Mouse (Mus musculus): ENCODE results near the gene Card19. TPM values are rescaled to one million over a fixed set of nuclear protein-coding genes. Genes with fewer than 3 reads are reported as not detected.

The Card19 gene
- polyA plus RNA-seq, 1 experiment from 2014 or later: 45.2 TPM

DNA sequence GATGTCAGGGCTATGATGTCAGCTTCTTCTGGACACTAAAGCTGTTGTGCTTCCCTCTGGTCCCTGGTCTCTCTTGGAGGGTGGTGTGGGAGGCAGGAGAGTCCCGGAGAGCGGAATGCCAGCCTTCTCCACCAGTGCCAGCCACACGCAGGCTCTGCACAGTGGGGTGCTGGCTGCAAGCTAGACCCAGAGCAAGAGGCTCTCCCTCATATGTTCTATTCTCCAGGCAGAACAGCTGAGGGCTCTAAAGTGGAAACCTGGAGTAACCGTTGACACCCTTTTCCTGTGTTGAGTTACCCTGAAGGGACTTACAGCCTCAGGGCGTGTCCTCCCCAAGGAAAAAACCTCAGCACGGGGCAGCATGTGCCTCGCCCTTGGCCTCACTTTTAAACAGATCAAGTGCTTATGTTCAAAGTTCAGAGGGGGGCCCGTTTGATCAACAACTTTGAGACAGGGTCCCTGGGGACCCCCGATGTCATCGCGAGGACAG, 29.0 kb downstream of the Card19 start:
- 0 out of 2 replicates have a peak, but pooled peaks cover 8% of the 10 kb centered on the region for H3K27me3 ChIP-seq
- no peak; the same call in 1 of the 2 replicates for ATAC-seq (ENCODE audit: insufficient number of reproducible peaks, insufficient read depth, low FRiP score, low TSS enrichment, low read depth)
- no peaks in the 10 kb centered on the region for H3K9me3 ChIP-seq
- H3K36me3 ChIP-seq: no peaks in the 10 kb centered on the region
- H3K4me2 ChIP-seq: peak overlapping the region; percentile 99
- H3K9ac ChIP-seq (replicated peaks): peak overlapping the region; percentile 52
- WGBS: 20% methylated on average over 11 of the region's 11 CpGs
- peak overlapping the region; percentile 77 for H3K4me3 ChIP-seq (replicated peaks)
- peak overlapping the region; percentile 31 for H3K27ac ChIP-seq
- peaks cover 41% of the 10 kb centered on the region for H3K4me1 ChIP-seq (replicated peaks)

GRCm38 (mm10) chr13:49183646-49184045, 32.2 kb downstream of the Card19 start:
- H3K27ac ChIP-seq: no peak overlapping the region
- H3K9ac ChIP-seq (replicated peaks): no peak overlapping the region
- H3K4me3 ChIP-seq (replicated peaks): no peak overlapping the region
- no peak for ATAC-seq (ENCODE audit: insufficient number of reproducible peaks, insufficient read depth, low FRiP score, low TSS enrichment, low read depth)
- no peak overlapping the region for H3K4me2 ChIP-seq
- no peaks in the 10 kb centered on the region for H3K36me3 ChIP-seq
- H3K27me3 ChIP-seq: 0 out of 2 replicates have a peak, but pooled peaks cover 8% of the 10 kb centered on the region
- H3K9me3 ChIP-seq: no peaks in the 10 kb centered on the region
- WGBS: 49% methylated on average over 5 of the region's 5 CpGs
- peaks cover 18% of the 10 kb centered on the region for H3K4me1 ChIP-seq (replicated peaks)

- no peak overlapping the region for H3K27ac ChIP-seq
- H3K27me3 ChIP-seq: 0 out of 2 replicates have a peak, but pooled peaks cover 5% of the 10 kb centered on the region
- ATAC-seq (ENCODE audit: insufficient number of reproducible peaks, insufficient read depth, low FRiP score, low TSS enrichment, low read depth): no peak
- peaks cover 13% of the 10 kb centered on the region for H3K4me1 ChIP-seq (replicated peaks)
- H3K9me3 ChIP-seq: no peaks in the 10 kb centered on the region
- no peak overlapping the region for H3K9ac ChIP-seq (replicated peaks)
- 59% methylated on average over 5 of the region's 5 CpGs for WGBS
- no peak overlapping the region for H3K4me2 ChIP-seq
- no peak overlapping the region for H3K4me3 ChIP-seq (replicated peaks)
- H3K36me3 ChIP-seq: no peaks in the 10 kb centered on the region
Measured at GRCm38 (mm10) chr13:49183161-49183560, 32.7 kb downstream of the Card19 start.

- Histone ChIP-seq H3K9me3 (no peaks in the 10 kb centered on the region), H3K4me1 (replicated peaks) (no peaks in the 10 kb centered on the region; the same call in 1 of the 2 replicates), H3K4me3 (replicated peaks) (no peak overlapping the region), H3K27me3 (no peaks in the 10 kb centered on the region), H3K9ac (replicated peaks) (0 out of 2 replicates have a peak overlapping the region, but pooled peaks have one; percentile 1), H3K4me2 (no peak overlapping the region), H3K36me3 (no peaks in the 10 kb centered on the region), H3K27ac (no peak overlapping the region)
- WGBS: 85% methylated on average over 3 of the region's 3 CpGs
- no peak for ATAC-seq (ENCODE audit: insufficient number of reproducible peaks, insufficient read depth, low FRiP score, low TSS enrichment, low read depth)
Measured at GRCm38 (mm10) chr13:49181411-49181984, 34.3 kb downstream of the Card19 start.

DNA sequence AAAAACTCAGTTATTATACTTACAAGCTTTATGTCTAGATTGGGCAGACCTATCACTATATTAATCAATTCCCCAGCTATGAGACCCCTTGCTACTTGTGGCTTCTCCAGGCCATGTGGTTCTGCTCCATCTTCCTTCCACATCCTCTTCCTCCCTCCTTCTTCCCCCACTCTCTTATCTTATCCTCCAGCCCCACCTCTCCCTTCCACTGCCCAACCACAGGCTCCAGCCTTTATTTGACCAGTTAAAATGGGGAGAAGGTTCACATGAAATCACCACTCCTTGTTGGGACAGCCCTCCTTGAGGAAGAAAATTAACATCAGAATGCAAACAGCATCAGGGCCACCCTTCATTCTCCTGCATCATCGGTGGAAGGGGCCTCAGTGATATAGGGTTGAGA, 35.1 kb downstream of the Card19 start:
- no peak overlapping the region for H3K4me2 ChIP-seq
- 55% methylated on average over 1 of the region's 1 CpGs for WGBS
- H3K4me3 ChIP-seq (replicated peaks): no peak overlapping the region
- no peak overlapping the region for H3K27ac ChIP-seq
- H3K36me3 ChIP-seq: no peaks in the 10 kb centered on the region
- no peak overlapping the region for H3K9ac ChIP-seq (replicated peaks)
- no peaks in the 10 kb centered on the region for H3K27me3 ChIP-seq
- no peak for ATAC-seq (ENCODE audit: insufficient number of reproducible peaks, insufficient read depth, low FRiP score, low TSS enrichment, low read depth)
- H3K4me1 ChIP-seq (replicated peaks): no peaks in the 10 kb centered on the region
- H3K9me3 ChIP-seq: no peaks in the 10 kb centered on the region

GRCm38 (mm10) chr13:49180274-49180673, 35.6 kb downstream of the Card19 start:
- Histone ChIP-seq H3K27ac (no peak overlapping the region), H3K9ac (replicated peaks) (no peak overlapping the region), H3K9me3 (no peaks in the 10 kb centered on the region), H3K4me1 (replicated peaks) (no peaks in the 10 kb centered on the region), H3K4me2 (no peak overlapping the region), H3K27me3 (no peaks in the 10 kb centered on the region), H3K4me3 (replicated peaks) (no peak overlapping the region), H3K36me3 (no peaks in the 10 kb centered on the region)
- ATAC-seq (ENCODE audit: insufficient number of reproducible peaks, insufficient read depth, low FRiP score, low TSS enrichment, low read depth): no peak
- 75% methylated on average over 5 of the region's 5 CpGs for WGBS

GRCm38 (mm10) chr13:49178839-49179585, 36.8 kb downstream of the Card19 start:
- H3K4me2 ChIP-seq: no peak overlapping the region
- no peaks in the 10 kb centered on the region for H3K9me3 ChIP-seq
- 62% methylated on average over 19 of the region's 19 CpGs for WGBS
- 0 out of 2 replicates have a peak overlapping the region, but pooled peaks have one; percentile 42 for H3K27ac ChIP-seq
- ATAC-seq (ENCODE audit: insufficient number of reproducible peaks, insufficient read depth, low FRiP score, low TSS enrichment, low read depth): no peak
- H3K36me3 ChIP-seq: no peaks in the 10 kb centered on the region
- no peak overlapping the region for H3K4me3 ChIP-seq (replicated peaks)
- 0 out of 2 replicates have a peak overlapping the region, but pooled peaks have one; percentile 23 for H3K9ac ChIP-seq (replicated peaks)
- H3K4me1 ChIP-seq (replicated peaks): no peaks in the 10 kb centered on the region
- H3K27me3 ChIP-seq: no peaks in the 10 kb centered on the region

- Histone ChIP-seq H3K36me3 (no peaks in the 10 kb centered on the region), H3K4me1 (replicated peaks) (no peaks in the 10 kb centered on the region), H3K4me3 (replicated peaks) (no peak overlapping the region), H3K4me2 (no peak overlapping the region), H3K27me3 (0 out of 2 replicates have a peak, but pooled peaks cover 4% of the 10 kb centered on the region), H3K27ac (no peak overlapping the region), H3K9me3 (no peaks in the 10 kb centered on the region), H3K9ac (replicated peaks) (no peak overlapping the region)
- ATAC-seq (ENCODE audit: insufficient number of reproducible peaks, insufficient read depth, low FRiP score, low TSS enrichment, low read depth): no peak
- 75% methylated on average over 10 of the region's 10 CpGs for WGBS
Measured at GRCm38 (mm10) chr13:49175509-49175908, 40.3 kb downstream of the Card19 start.

- peak; percentile 57; the same call in 1 of the 2 replicates for ATAC-seq (ENCODE audit: insufficient number of reproducible peaks, insufficient read depth, low FRiP score, low TSS enrichment, low read depth)
- Histone ChIP-seq H3K27ac (no peak overlapping the region), H3K4me1 (replicated peaks) (no peaks in the 10 kb centered on the region), H3K9me3 (no peaks in the 10 kb centered on the region), H3K36me3 (no peaks in the 10 kb centered on the region), H3K4me2 (no peak overlapping the region), H3K9ac (replicated peaks) (no peak overlapping the region), H3K4me3 (replicated peaks) (no peak overlapping the region), H3K27me3 (0 out of 2 replicates have a peak, but pooled peaks cover 4% of the 10 kb centered on the region)
- WGBS: 8% methylated on average over 12 of the region's 12 CpGs
Measured at GRCm38 (mm10) chr13:49172971-49173596, 42.8 kb downstream of the Card19 start.

DNA sequence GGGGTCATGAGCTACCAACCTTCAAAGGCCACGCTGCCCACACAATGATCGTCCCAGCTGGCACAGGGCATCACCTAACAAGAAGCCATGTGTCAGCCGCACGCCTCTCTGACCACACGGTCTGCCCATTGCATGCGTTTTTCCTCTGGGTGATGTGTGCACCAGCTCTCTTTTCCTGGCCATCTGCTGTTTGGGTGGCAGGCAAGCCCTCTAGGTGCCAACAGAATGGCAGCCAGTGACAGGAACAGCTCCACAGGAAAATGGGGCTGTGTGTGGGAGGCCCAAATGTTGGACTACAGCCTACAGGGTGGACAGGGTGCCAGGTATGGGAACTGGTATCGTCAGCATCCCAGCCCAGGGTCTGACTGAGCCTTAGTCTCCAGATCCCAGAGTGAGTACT, 43.5 kb downstream of the Card19 start:
- H3K27me3 ChIP-seq: 0 out of 2 replicates have a peak, but pooled peaks cover 4% of the 10 kb centered on the region
- no peaks in the 10 kb centered on the region for H3K9me3 ChIP-seq
- H3K9ac ChIP-seq (replicated peaks): no peak overlapping the region
- H3K27ac ChIP-seq: no peak overlapping the region
- ATAC-seq (ENCODE audit: insufficient number of reproducible peaks, insufficient read depth, low FRiP score, low TSS enrichment, low read depth): no peak
- no peaks in the 10 kb centered on the region for H3K36me3 ChIP-seq
- 91% methylated on average over 7 of the region's 7 CpGs for WGBS
- H3K4me1 ChIP-seq (replicated peaks): no peaks in the 10 kb centered on the region
- H3K4me2 ChIP-seq: no peak overlapping the region
- no peak overlapping the region for H3K4me3 ChIP-seq (replicated peaks)

GRCm38 (mm10) chr13:49171729-49172128, 44.1 kb downstream of the Card19 start:
- Histone ChIP-seq H3K4me1 (replicated peaks) (peaks cover 5% of the 10 kb centered on the region; the same call in 1 of the 2 replicates), H3K9me3 (no peaks in the 10 kb centered on the region), H3K27me3 (0 out of 2 replicates have a peak, but pooled peaks cover 4% of the 10 kb centered on the region), H3K9ac (replicated peaks) (no peak overlapping the region), H3K36me3 (no peaks in the 10 kb centered on the region), H3K4me2 (no peak overlapping the region), H3K4me3 (replicated peaks) (no peak overlapping the region), H3K27ac (no peak overlapping the region)
- 61% methylated on average over 1 of the region's 1 CpGs for WGBS
- no peak for ATAC-seq (ENCODE audit: insufficient number of reproducible peaks, insufficient read depth, low FRiP score, low TSS enrichment, low read depth)
